Mouse (Mus musculus) cortical plate, adult 2 months (tissue): ENCODE data around the gene Pfkfb4.

Experiments used
- CTCF ChIP-seq: fragments of 200-500 bp; IDR thresholded peaks from 2 replicates; pipeline ENCODE4 v1.5.1; 2011; ENCODE audit warnings: mild to moderate bottlenecking, control low read depth, low read length; ENCODE audit not compliant: insufficient read depth; ENCODE audit errors: extremely low read depth
- POLR2A ChIP-seq: fragments of 200-500 bp; IDR thresholded peaks from 2 replicates; pipeline ENCODE4 v1.6.1; 2011; ENCODE audit warnings: mild to moderate bottlenecking, low read length, control low read depth; ENCODE audit not compliant: insufficient read depth; ENCODE audit errors: extremely low read depth

GRCm38 (mm10) chr9:109003201-109003600, 11.6 kb downstream of the Pfkfb4 start:
- no peak for TF ChIP-seq POLR2A
- TF ChIP-seq CTCF, result peak; percentile 78
